Mouse (Mus musculus) liver, adult 10 weeks (tissue): ENCODE measurements around the gene Smok3a. TPM values are rescaled to one million over a fixed set of nuclear protein-coding genes. Genes with fewer than 3 reads are reported as not detected.

Source experiments
- polyA plus RNA-seq: library from polyadenylated mRNA; stranded (reverse); fragments of 350-450 nt; fragmentation: Illumina TruSeq; extraction: RNeasy Lipid Tissue Mini Kit (QIAGEN cat#74804); gene quantifications from one replicate; pipeline ENCODE4 v1.2.3, GENCODE M21; 2014; ENCODE audit warnings: low read depth, low replicate concordance

The Smok3a gene
- polyA plus RNA-seq: not detected

DNA sequence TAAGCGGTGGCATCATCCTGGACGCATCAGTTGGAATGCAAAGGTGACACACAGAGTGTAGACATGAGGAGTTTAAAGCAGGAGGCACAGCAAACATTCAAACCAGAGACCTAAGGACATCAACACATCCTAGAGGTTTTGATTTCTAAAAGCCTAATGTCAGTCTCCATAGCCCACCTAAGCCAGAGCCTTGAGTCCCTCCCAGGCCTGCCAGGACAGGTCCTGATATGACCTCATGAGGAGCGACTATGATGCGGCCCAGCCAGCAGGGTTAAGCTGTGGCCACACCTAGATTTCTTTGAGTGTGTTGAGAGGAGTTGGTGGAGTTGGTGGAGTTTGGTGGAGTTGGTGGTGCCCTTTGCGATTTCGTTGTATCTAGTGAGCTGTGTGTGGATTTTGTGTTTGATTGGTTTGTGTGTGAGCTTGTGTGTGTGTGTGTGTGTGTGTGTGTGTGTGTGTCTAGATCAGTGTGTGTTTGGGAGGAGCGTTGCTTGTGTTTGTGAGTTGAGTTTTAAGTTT, at the start of gene Smok3a, which contains the start of gene Smok3b:
Gene Smok3a, plus strand, starts transcription at position 301 of the 519 bp plus-strand sequence.
Gene Smok3b, plus strand, starts transcription at position 469 of the 519 bp plus-strand sequence.

GRCm38 (mm10) chr5:137981300-137981699, 39.8 kb upstream of the Smok3a start, which contains the start of gene Azgp1:
Gene Azgp1 (plus strand): TSS chr5:137981520.

DNA sequence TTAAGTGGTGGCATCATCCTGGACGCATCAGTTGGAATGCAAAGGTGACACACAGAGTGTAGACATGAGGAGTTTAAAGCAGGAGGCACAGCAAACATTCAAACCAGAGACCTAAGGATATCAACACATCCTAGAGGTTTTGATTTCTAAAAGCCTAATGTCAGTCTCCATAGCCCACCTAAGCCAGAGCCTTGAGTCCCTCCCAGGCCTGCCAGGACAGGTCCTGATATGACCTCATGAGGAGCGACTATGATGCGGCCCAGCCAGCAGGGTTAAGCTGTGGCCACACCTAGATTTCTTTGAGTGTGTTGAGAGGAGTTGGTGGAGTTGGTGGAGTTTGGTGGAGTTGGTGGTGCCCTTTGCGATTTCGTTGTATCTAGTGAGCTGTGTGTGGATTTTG, 31.8 kb downstream of the Smok3a start, which contains the start of gene Smok3c:
Gene Smok3c, plus strand, starts transcription at position 301 of the 400 bp plus-strand sequence.

Other genes starting within 250 kb of the Smok3a start
- gene Ppp1r35, start 242.4 kb upstream of the Smok3a start, polyA plus RNA-seq: 2.5 TPM
- gene Mepce, start 233.6 kb upstream of the Smok3a start, polyA plus RNA-seq: 4.4 TPM
- gene Zcwpw1, start 233.5 kb upstream of the Smok3a start, polyA plus RNA-seq: 8.9 TPM
- 3.2 TPM for gene Pilra, start 185.0 kb upstream of the Smok3a start, polyA plus RNA-seq
- gene Pilrb1, start 163.2 kb upstream of the Smok3a start, polyA plus RNA-seq: 3.8 TPM
- gene Pilrb2, start 149.4 kb upstream of the Smok3a start, polyA plus RNA-seq: 3.2 TPM
- gene Cyp3a13, start 99.6 kb upstream of the Smok3a start, polyA plus RNA-seq: 371 TPM
- gene Gjc3, start 58.2 kb upstream of the Smok3a start, polyA plus RNA-seq: 1.0 TPM
- 2,187 TPM for gene Azgp1, start 39.7 kb upstream of the Smok3a start, polyA plus RNA-seq
- not detected for gene Smok3b, start 168 bp downstream of the Smok3a start, polyA plus RNA-seq
- not detected for gene Smok3c, start 31.9 kb downstream of the Smok3a start, polyA plus RNA-seq
- gene Zkscan1, start 63.8 kb downstream of the Smok3a start, polyA plus RNA-seq: 22.7 TPM
- 10.4 TPM for gene Zscan21, start 95.6 kb downstream of the Smok3a start, polyA plus RNA-seq
- gene Zfp113, start 134.5 kb downstream of the Smok3a start, polyA plus RNA-seq: 6.7 TPM
- 67.4 TPM for gene Cops6, start 139.8 kb downstream of the Smok3a start, polyA plus RNA-seq
- 2.3 TPM for gene Ap4m1, start 150.7 kb downstream of the Smok3a start, polyA plus RNA-seq
- 6.4 TPM for gene Mcm7, start 151.2 kb downstream of the Smok3a start, polyA plus RNA-seq
- 4.8 TPM for gene Taf6, start 166.2 kb downstream of the Smok3a start, polyA plus RNA-seq
- 4.6 TPM for gene Cnpy4, start 166.2 kb downstream of the Smok3a start, polyA plus RNA-seq
- 0.29 TPM for gene Mblac1, start 173.1 kb downstream of the Smok3a start, polyA plus RNA-seq
- gene Nxpe5, start 204.6 kb downstream of the Smok3a start, polyA plus RNA-seq: not detected
- gene Lamtor4, start 234.2 kb downstream of the Smok3a start, polyA plus RNA-seq: 1.3 TPM
- gene BC037034, start 242.8 kb downstream of the Smok3a start, polyA plus RNA-seq: 1.8 TPM